Mouse (Mus musculus) cerebellum, postnatal 4 days (tissue): ENCODE data around the gene Myd88.

Source experiments
- DNase-seq, 2 experiments: peaks; one replicate each; pipeline ENCODE4 v3.0.0; 2022; ENCODE audit warnings: low spot score in 2 of 2, mixed read lengths in 1 of 2

Myd88 gene

DNA sequence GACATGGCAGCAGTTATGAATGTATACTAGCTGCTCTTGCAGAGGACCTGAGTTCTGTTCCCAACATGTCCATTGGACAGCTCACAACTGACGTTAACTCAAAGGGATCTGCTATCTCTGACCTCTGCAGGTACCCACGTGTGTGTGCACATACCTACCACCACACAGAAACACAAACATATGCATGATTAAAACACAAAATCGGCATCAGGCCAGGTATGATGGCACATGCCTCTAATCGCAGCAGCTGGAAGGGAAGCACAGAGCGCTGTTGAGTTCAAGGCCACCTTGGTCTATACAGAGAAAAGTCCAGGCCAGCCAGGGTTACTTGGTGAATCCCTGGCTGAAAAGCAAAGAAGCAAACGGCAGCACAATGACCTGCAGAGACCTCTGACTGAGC, 43.5 kb downstream of the Myd88 start:
- DNase-seq, result no peak

DNA sequence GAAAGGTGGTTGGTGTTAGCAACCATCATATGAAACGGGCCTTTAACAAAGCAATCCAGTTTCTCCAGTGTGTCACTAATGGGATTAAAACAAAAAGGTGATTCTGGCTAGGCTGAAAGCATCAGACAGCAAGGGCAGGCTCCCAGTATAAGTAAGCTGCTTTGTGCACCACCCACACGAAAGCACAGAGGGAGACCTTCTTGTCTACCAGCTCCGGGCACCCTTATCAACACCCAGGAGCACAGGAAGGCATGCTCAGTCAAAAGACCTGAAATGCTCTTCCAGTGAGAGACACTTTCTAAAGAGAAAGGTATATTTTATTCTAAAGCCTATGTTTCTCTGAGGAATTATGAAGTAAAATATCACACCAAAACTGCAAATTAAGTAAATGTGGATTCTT, 50.4 kb downstream of the Myd88 start:
- no peak for DNase-seq
